Mouse (Mus musculus): Measurements from ENCODE around the gene Adgrl3.

- no peak for TF ChIP-seq CTCF (IDR thresholded peaks at IDR 0.05; ENCODE audit: low read depth)
- TF ChIP-seq EP300 (IDR thresholded peaks at IDR 0.05; ENCODE audit: low read depth), result no peak
Observed at GRCm38 (mm10) chr5:81564294-81564693, 544.4 kb downstream of the Adgrl3 start.
